Mouse (Mus musculus): ENCODE data around the gene Bcat1. TPM values are rescaled to one million over a fixed set of nuclear protein-coding genes. Genes with fewer than 3 reads are reported as not detected.

The Bcat1 gene
- polyA plus RNA-seq, 1 experiment from 2014 or later: 0.44 TPM

GRCm38 (mm10) chr6:145022349-145022748 is 53.6 kb downstream of the Bcat1 start:
- Histone ChIP-seq H3K4me1 (ENCODE audit: insufficient read depth, low read depth, low read length) (no peaks in the 10 kb centered on the region), H3K9me3 (ENCODE audit: low read length) (no peaks in the 10 kb centered on the region), H3K9ac (replicated peaks; ENCODE audit: low read depth) (no peak overlapping the region), H3K4me3 (ENCODE audit: low read depth, low read length) (no peak overlapping the region), H3K27ac (ENCODE audit: low read length) (no peak overlapping the region), H3K27me3 (replicated peaks; ENCODE audit: insufficient read depth, low read length) (no peaks in the 10 kb centered on the region), H3K4me2 (replicated peaks; ENCODE audit: low read depth, low read length) (no peak overlapping the region), H3K36me3 (ENCODE audit: insufficient read depth, low read length) (no peaks in the 10 kb centered on the region)
- DNase-seq (ENCODE audit: low spot score) (no peak), ATAC-seq (no peak)
- TF ChIP-seq CTCF (IDR thresholded peaks at IDR 0.05) (no peak), EP300 (IDR thresholded peaks at IDR 0.05) (no peak)
- 41% methylated on average over 5 of the region's 5 CpGs for WGBS

GRCm38 (mm10) chr6:145020553-145020952 is 55.4 kb downstream of the Bcat1 start:
- WGBS: 84% methylated on average over 4 of the region's 4 CpGs
- TF ChIP-seq EP300 (IDR thresholded peaks at IDR 0.05): no peak
- no peak for TF ChIP-seq CTCF (IDR thresholded peaks at IDR 0.05)
- H3K9ac ChIP-seq (replicated peaks; ENCODE audit: low read depth): no peak overlapping the region
- H3K27ac ChIP-seq (ENCODE audit: low read length): no peak overlapping the region
- DNase-seq (ENCODE audit: low spot score): no peak
- H3K36me3 ChIP-seq (ENCODE audit: insufficient read depth, low read length): no peaks in the 10 kb centered on the region
- no peak for ATAC-seq
- H3K4me3 ChIP-seq (ENCODE audit: low read depth, low read length): no peak overlapping the region
- H3K4me2 ChIP-seq (replicated peaks; ENCODE audit: low read depth, low read length): no peak overlapping the region
- H3K4me1 ChIP-seq (ENCODE audit: insufficient read depth, low read depth, low read length): no peaks in the 10 kb centered on the region
- no peaks in the 10 kb centered on the region for H3K27me3 ChIP-seq (replicated peaks; ENCODE audit: insufficient read depth, low read length)
- no peaks in the 10 kb centered on the region for H3K9me3 ChIP-seq (ENCODE audit: low read length)

DNA sequence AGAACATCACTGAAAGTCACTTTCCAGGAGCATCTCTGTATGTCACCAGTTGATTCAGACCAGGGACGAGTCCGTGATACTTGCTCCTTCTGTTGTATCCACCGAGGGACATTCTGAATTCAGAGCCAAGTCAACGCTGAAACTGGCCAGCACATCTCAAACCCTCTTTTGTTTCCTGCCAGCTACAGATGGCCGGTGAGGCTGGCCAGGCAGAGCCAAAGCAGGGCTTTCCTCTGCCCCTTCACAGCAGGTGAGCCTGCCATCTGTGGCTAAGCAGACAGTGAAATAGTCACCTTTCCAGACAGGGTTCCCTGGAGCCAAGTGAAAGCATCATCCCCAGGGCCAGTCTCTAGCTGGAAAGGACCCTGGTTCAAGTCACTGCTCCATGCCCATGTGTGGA is 57.7 kb downstream of the Bcat1 start:
- H3K4me1 ChIP-seq (ENCODE audit: insufficient read depth, low read depth, low read length): no peaks in the 10 kb centered on the region
- no peak for DNase-seq (ENCODE audit: low spot score)
- H3K9ac ChIP-seq (replicated peaks; ENCODE audit: low read depth): no peak overlapping the region
- no peaks in the 10 kb centered on the region for H3K36me3 ChIP-seq (ENCODE audit: insufficient read depth, low read length)
- TF ChIP-seq EP300 (IDR thresholded peaks at IDR 0.05) (no peak), CTCF (IDR thresholded peaks at IDR 0.05) (no peak)
- no peaks in the 10 kb centered on the region for H3K9me3 ChIP-seq (ENCODE audit: low read length)
- no peak overlapping the region for H3K4me2 ChIP-seq (replicated peaks; ENCODE audit: low read depth, low read length)
- 91% methylated on average over 5 of the region's 5 CpGs for WGBS
- no peak for ATAC-seq
- no peak overlapping the region for H3K27ac ChIP-seq (ENCODE audit: low read length)
- no peaks in the 10 kb centered on the region for H3K27me3 ChIP-seq (replicated peaks; ENCODE audit: insufficient read depth, low read length)
- no peak overlapping the region for H3K4me3 ChIP-seq (ENCODE audit: low read depth, low read length)

DNA sequence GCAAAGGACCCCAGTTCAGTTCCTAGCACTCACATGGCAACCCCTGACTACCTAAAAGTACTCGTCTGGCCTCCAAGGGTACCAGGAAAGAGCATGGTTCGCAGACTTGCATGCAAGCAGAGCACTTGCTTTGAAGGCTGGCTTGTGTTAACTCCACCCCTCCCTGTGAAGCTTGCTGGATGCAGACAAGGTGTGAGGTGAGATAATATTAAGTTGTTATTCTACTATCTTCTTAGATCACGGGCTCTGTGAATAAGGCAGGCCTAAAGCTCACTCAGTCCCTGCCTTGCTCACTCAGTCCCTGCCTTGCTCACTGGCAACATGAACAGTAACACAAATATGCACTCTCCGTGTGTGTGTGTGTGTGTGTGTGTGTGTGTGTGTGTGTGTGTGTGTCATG is 58.5 kb downstream of the Bcat1 start:
- H3K9me3 ChIP-seq (ENCODE audit: low read length): no peaks in the 10 kb centered on the region
- H3K4me3 ChIP-seq (ENCODE audit: low read depth, low read length): no peak overlapping the region
- no peaks in the 10 kb centered on the region for H3K36me3 ChIP-seq (ENCODE audit: insufficient read depth, low read length)
- no peaks in the 10 kb centered on the region for H3K4me1 ChIP-seq (ENCODE audit: insufficient read depth, low read depth, low read length)
- H3K27me3 ChIP-seq (replicated peaks; ENCODE audit: insufficient read depth, low read length): no peaks in the 10 kb centered on the region
- ATAC-seq (no peak), DNase-seq (ENCODE audit: low spot score) (no peak)
- 88% methylated on average over 4 of the region's 4 CpGs for WGBS
- no peak overlapping the region for H3K9ac ChIP-seq (replicated peaks; ENCODE audit: low read depth)
- H3K4me2 ChIP-seq (replicated peaks; ENCODE audit: low read depth, low read length): no peak overlapping the region
- no peak overlapping the region for H3K27ac ChIP-seq (ENCODE audit: low read length)
- TF ChIP-seq EP300 (IDR thresholded peaks at IDR 0.05): no peak
- TF ChIP-seq CTCF (IDR thresholded peaks at IDR 0.05): no peak

DNA sequence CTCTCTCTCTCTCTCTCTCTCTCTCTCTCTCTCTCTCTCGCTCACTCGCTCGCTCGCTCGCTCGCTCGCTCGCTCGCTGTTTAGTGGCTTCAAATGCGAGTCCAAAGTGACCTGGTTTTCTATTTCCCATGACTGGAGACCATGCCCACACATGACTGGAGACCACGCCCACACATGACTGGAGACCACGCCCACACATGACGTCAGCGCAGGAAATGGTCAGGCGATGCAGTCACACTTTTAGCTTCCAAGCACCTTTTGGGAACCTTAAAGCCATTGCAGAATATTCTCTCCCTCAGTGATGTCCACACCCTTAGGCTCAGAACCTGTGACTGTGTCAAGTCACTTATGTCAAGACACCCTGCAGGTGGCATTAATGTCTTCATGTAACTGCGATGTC is 59.3 kb downstream of the Bcat1 start:
- Histone ChIP-seq H3K4me1 (ENCODE audit: insufficient read depth, low read depth, low read length) (no peaks in the 10 kb centered on the region), H3K36me3 (ENCODE audit: insufficient read depth, low read length) (no peaks in the 10 kb centered on the region), H3K9me3 (ENCODE audit: low read length) (no peaks in the 10 kb centered on the region), H3K4me2 (replicated peaks; ENCODE audit: low read depth, low read length) (no peak overlapping the region), H3K9ac (replicated peaks; ENCODE audit: low read depth) (no peak overlapping the region), H3K27me3 (replicated peaks; ENCODE audit: insufficient read depth, low read length) (no peaks in the 10 kb centered on the region), H3K4me3 (ENCODE audit: low read depth, low read length) (no peak overlapping the region), H3K27ac (ENCODE audit: low read length) (no peak overlapping the region)
- no peak for DNase-seq (ENCODE audit: low spot score)
- TF ChIP-seq CTCF (IDR thresholded peaks at IDR 0.05) (no peak), EP300 (IDR thresholded peaks at IDR 0.05) (no peak)
- ATAC-seq: no peak
- 90% methylated on average over 16 of the region's 16 CpGs for WGBS

- Histone ChIP-seq H3K27ac (ENCODE audit: low read length) (no peak overlapping the region), H3K4me1 (ENCODE audit: insufficient read depth, low read depth, low read length) (no peaks in the 10 kb centered on the region), H3K9ac (replicated peaks; ENCODE audit: low read depth) (no peak overlapping the region), H3K9me3 (ENCODE audit: low read length) (no peaks in the 10 kb centered on the region), H3K4me2 (replicated peaks; ENCODE audit: low read depth, low read length) (no peak overlapping the region), H3K36me3 (ENCODE audit: insufficient read depth, low read length) (no peaks in the 10 kb centered on the region), H3K27me3 (replicated peaks; ENCODE audit: insufficient read depth, low read length) (no peaks in the 10 kb centered on the region), H3K4me3 (ENCODE audit: low read depth, low read length) (no peak overlapping the region)
- no peak for DNase-seq (ENCODE audit: low spot score)
- TF ChIP-seq EP300 (IDR thresholded peaks at IDR 0.05) (no peak), CTCF (IDR thresholded peaks at IDR 0.05) (peak; percentile 37)
- WGBS: 95% methylated on average over 2 of the region's 2 CpGs
- no peak for ATAC-seq
Observed at GRCm38 (mm10) chr6:145014944-145015343, 61.0 kb downstream of the Bcat1 start.

- Histone ChIP-seq H3K9me3 (ENCODE audit: low read length) (no peaks in the 10 kb centered on the region), H3K4me1 (ENCODE audit: insufficient read depth, low read depth, low read length) (no peaks in the 10 kb centered on the region), H3K4me3 (ENCODE audit: low read depth, low read length) (no peak overlapping the region), H3K36me3 (ENCODE audit: insufficient read depth, low read length) (no peaks in the 10 kb centered on the region), H3K27me3 (replicated peaks; ENCODE audit: insufficient read depth, low read length) (no peaks in the 10 kb centered on the region), H3K27ac (ENCODE audit: low read length) (no peak overlapping the region), H3K9ac (replicated peaks; ENCODE audit: low read depth) (no peak overlapping the region), H3K4me2 (replicated peaks; ENCODE audit: low read depth, low read length) (no peak overlapping the region)
- whole genome bisulfite sequencing: 54% methylated on average over 8 of the region's 8 CpGs
- ATAC-seq (peak; percentile 73), DNase-seq (ENCODE audit: low spot score) (peak; percentile 40)
- TF ChIP-seq EP300 (IDR thresholded peaks at IDR 0.05) (no peak), CTCF (IDR thresholded peaks at IDR 0.05) (no peak)
Observed at GRCm38 (mm10) chr6:145012699-145013098, 63.3 kb downstream of the Bcat1 start.
